Mouse (Mus musculus) CD8-positive naive resting alpha-beta T cell, adult 2 months (primary cell): ENCODE measurements at regions not wholly inside any gene's neighbourhood (a gene's known extent, or its start where the extent isn't known, plus 50 kb on each side); places are given as distances from the start of the nearest gene placed in this dataset.
"Not testable (repeated sequence)": the region's sequence is repeated elsewhere in the genome, so short reads cannot be mapped to it uniquely, and the experiment has no call there.

Source experiments
- DNase-seq, 2 experiments: peaks; one replicate each; pipeline ENCODE4 v3.0.0; 2022; ENCODE audit warnings: low read depth in 2 of 2, low spot score in 2 of 2

DNA sequence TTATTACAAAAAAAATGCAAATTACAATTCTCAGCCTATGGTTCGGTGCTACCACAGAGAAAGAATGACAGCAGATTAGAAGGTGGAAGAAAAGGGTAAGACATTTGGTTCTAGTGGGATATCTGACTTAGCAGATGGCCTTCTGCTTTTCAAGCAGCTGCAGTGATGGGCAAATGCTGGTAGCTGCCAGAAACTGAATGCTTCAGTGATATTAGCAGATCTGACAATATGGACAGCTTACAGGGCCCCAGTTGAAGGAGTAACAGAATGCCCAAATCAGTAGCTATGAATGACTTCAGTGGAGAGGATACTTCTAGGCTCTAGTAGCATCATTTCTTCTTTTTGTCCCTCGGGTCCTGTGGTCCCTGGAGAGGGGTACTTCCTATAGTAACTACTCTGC, 143.9 kb upstream of the Rps6ka3 start:
- DNase-seq: no peak

DNA sequence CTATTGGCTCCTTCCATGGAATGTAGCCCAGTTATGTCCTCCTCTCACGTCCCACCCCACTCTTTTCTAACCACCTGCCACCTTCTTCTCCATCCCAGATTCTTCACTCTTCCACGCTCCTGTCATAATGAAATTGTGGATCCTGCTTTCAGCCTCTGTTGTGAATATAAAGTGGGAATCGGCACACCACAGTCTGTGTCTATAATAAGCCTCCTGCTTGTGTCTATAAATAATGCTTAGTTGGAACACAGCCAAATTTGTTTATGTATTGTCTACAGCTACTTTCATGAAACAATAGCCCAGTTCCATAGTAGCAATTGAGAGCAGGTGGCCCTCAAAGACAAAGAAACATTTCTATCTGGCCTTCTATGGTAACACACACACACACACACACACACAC, 137.5 kb upstream of the Rps6ka3 start:
- no peak for DNase-seq

DNA sequence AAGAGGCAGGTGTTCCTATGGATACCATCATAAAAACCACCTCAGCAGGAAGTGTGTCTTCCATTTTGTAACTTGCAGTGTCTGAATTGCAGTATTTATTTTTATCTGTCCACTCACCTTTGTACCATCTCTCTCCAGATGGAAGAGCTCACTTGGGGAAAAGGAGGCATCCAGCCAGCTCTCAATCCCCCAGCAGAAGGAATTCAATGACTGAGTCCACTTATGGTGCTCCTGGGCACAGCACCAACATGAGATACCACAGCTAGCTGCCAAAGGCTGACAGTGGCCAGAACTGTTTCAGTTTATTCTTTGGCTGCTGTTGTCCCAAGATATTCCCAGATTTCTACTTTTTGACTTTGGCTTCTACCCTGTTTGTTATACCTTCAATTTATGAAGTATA, 136.6 kb upstream of the Rps6ka3 start:
- DNase-seq: no peak

DNA sequence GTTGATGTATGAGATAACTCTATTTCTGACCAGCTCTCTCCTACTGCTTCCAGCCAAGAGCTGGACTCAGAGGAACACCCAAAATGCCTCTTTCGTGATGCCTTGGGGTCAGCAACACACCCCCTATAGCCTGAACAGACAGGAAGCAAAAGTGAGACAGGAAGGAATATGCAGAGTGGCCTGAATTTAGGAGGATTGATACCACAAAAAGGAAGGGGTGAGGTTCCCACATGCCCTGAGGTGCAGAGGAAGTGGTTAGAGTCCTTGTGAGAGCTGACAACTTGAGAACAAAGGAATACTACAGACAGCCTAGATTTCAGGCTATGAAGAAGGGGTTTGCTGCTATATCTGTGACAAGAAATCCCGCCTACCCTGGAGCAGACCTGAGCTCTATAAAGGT, 129.6 kb upstream of the Rps6ka3 start:
- DNase-seq: peak; percentile 30 to 52

DNA sequence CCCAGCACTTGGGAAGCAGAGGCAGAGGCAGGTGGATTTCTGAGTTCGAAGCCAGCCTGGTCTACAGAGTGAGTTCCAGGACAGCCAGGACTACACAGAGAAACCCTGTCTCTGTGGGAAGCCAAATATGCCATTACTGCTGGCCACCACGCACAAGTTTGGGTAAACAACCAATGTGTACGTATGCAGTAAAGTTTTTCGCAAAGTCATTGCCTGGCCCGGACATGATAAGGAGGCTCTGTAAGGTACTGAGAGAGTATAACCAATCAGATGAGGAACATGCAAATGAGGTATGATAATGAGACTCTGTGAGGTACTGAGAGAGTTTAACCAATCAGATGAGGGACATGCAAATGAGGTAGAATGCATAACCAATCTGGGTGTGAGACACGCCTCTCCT, 99.5 kb upstream of the Rps6ka3 start:
- DNase-seq: not testable (repeated sequence)

DNA sequence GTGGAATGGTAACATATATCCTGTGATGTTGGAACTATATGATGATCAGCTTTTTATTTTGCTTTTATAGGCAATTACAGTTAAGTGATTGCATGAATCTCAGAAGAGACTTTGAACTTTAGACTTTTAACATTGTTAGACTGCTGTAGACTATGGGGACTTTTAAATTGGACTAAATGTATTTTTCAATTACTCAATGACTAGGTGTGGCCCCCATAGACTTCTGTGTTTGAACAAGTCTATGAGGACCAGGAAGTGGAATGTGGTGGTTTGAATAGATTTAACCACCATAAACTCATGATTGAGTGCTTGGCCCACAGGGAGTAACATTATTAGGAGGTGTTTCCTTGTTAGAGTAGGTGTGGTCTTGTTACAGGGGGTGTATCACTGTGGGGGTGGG, 93.9 kb upstream of the Rps6ka3 start:
- no peak for DNase-seq

DNA sequence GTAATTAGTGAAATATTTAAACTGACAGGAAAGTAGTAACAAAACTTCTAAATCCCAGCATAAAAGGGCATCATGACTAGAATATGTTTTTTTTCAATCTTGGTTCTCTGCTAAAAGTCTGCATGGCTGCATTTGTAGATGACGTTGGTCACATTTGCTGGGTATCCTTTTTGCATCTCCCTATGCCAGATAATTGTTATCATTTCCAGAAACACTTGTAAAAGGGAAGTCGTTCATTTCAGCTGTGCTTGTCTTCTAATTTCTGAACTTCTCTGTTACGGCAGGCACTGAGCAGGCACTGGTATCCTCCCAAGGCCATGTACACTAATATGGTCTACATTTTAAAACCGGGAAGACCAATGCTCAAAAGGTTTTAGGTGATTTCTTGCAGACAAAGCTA, 69.6 kb upstream of the Rps6ka3 start:
- DNase-seq: no peak

DNA sequence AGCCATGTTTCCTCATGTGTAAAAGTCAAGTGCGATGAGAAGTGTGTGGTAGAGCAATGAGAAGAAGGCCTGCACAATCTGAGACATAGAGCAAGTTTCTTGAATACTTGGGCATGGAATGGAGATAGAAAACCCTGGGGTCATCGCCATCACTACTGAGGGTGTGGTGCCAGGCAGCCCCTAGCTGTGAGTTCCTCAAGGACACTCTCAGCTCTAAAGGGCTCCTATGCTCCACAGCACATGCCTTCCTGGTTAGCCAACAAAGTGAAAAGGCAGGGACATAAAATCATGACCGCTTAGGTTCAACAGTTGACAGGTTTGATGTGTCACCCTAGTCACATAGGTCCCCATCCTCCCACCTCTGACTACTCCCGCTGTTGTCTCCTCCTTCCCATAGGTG, 66.8 kb upstream of the Rps6ka3 start:
- DNase-seq: no peak

DNA sequence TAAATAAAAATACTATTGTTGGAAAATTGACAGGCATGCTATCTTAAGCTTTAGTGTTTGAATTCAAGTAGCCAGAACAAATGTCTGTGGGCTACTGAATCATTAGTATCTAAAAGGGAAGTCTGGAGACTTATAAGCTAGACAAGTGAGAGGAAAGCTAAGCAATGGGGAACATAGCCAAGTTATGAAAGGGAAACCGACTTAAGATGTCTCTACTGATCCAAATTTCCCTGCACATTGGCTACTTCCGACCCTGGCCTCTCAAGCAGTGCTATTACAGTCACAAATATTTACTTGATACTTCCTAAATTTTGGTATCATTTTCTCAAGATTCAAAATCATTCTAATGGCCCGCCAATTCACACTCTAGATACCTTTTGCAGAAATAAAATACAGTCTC, 65.4 kb upstream of the Rps6ka3 start:
- no peak for DNase-seq

DNA sequence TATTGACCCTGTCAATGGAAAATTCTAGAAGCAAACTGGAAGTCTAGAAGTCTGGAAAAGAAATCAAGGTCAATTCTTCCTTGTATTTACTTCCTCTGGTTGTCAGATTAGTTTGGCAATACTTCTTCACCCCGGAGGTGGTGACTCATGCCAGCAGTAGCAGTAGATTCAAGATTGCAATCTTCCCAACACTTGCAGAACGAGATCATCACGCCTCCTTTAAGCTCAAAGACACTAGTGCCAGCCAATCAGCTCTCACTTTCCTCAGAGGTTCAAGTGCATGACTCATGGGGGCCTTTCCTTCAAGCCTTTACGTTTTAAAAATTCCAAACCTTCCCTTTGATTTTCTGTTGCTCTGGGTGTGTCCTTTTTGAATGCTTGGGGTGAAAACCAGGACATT, 64.9 kb upstream of the Rps6ka3 start:
- no peak for DNase-seq

DNA sequence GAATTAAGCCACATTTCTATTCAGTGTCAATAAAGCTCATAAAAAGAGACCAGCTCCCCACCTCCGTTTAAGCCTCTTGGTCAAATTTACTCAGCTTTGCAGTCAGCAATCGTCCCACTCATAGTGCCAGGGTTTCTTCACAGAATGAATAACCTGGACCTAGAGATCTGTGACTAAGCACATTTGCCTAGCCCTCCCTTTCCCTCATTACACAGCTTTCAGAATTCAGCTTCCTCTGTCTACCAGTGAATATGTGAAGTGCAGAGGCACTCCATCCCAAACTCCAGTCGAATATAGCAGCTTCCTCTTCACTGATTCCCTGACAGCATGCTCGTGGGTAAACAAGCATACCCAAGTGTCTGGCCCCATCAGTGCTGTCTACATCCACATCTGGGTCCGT, 54.3 kb upstream of the Rps6ka3 start:
- DNase-seq: no peak

DNA sequence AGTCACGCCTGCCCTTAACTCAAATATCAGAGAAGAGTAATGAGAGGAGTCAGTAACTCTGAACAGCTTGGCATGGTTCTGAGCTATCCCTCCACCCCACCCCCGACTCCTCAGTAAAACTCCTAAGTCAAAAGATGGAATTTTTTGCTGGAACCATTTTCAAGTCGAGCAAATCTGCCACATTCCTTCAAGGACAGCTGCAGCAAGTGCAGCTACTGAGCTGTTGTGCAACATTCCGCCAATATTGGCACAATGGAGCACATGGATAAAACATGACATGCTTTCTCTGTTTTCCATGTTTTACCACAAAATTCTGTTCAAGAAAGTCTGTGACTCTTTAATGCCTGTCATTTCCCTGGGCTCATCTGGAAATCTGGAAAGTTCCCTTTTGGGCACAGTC, 53.1 kb upstream of the Rps6ka3 start:
- DNase-seq: no peak

DNA sequence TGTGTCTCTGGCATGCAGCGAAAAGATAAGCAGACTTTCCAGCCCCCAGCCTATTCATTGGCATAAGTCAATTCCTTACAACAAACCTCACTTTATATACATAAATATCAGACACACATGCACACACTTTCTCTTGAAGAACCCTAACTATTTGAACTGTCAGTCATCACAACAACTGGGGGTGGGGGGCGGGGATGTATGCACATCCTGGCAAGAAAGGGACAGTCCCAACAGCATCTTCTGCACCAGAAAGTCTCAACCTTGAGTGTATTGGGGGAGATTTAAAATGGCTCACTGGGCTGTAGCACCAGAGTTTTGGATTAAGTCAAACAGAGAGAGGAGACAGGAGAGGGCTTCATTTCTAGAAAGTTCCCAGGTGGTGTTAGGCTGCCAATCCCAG, 50.4 kb upstream of the Rps6ka3 start:
- no peak for DNase-seq
